Mouse (Mus musculus) brain, embryonic 14.5 days (tissue): ENCODE measurements at regions not wholly inside any gene's neighbourhood (a gene's known extent, or its start where the extent isn't known, plus 50 kb on each side); places are given as distances from the start of the nearest gene placed in this dataset.

Experiments
- CTCF ChIP-seq: fragments of 200-500 bp; IDR thresholded peaks from 2 replicates; pipeline ENCODE4 v1.5.1; 2012; ENCODE audit warnings: inconsistent platforms, mild to moderate bottlenecking, moderate library complexity, borderline replicate concordance; ENCODE audit not compliant: insufficient read depth, insufficient read length; ENCODE audit errors: extremely low read depth
- POLR2A ChIP-seq: fragments of 200-500 bp; IDR thresholded peaks from 2 replicates; pipeline ENCODE4 v1.6.1; 2012; ENCODE audit warnings: mild to moderate bottlenecking, inconsistent platforms, borderline replicate concordance; ENCODE audit not compliant: poor library complexity, insufficient read depth, insufficient read length, severe bottlenecking; ENCODE audit errors: extremely low read depth

- TF ChIP-seq CTCF (no peak), POLR2A (no peak)
These were observed 76.1 kb upstream of the Commd8 start for GRCm38 (mm10) chr5:72244134-72244533.
